Mouse (Mus musculus) lung, adult 18-20 months (tissue): Measurements from ENCODE around the gene Mok.

Source experiments
- DNase-seq, 2 experiments: peaks; one replicate each; pipeline ENCODE4 v3.0.0; 2022; ENCODE audit warnings: mixed read lengths in 2 of 2

Gene Mok

GRCm38 (mm10) chr12:110806301-110806970, 34.3 kb downstream of the Mok start:
- peak in 1 of 2 experiments; percentile 33 for DNase-seq

- DNase-seq = no peak
Measured at GRCm38 (mm10) chr12:110804261-110804660, 36.5 kb downstream of the Mok start.

DNA sequence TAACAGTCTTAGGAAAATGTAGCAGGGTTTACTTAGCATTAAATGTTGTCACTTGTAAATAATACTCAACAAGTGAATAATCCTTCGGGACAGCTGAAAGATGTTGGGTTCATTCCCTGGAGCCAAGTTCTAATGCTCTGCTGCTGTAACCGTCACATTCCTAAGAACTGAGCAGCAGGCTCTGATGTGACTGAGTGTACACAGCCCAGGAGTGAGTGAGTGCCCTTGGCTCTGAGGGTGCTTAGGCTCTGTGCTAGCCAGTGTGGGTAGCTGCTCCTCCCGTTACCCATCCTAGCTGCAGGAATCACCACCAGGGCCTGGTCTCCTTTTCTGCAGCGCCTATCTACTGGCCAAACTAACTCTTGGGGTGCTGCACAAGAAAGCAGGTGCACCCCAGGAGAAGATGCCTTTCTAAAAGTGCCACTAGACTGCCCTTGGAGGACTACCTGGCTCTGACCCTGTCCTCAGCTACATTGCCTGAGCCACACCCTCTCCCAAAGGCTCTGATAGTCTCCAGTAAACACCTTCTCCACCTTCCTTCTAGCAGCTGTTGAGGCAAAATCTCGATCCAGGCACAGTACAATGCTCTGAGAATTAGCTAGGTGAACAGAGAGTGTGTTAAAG, 38.0 kb downstream of the Mok start:
- no peak for DNase-seq

GRCm38 (mm10) chr12:110801876-110802464, 38.8 kb downstream of the Mok start:
- DNase-seq = peak in 1 of 2 experiments; percentile 38

- no peak for DNase-seq
Measured at GRCm38 (mm10) chr12:110799226-110799625, 41.5 kb downstream of the Mok start.

DNA sequence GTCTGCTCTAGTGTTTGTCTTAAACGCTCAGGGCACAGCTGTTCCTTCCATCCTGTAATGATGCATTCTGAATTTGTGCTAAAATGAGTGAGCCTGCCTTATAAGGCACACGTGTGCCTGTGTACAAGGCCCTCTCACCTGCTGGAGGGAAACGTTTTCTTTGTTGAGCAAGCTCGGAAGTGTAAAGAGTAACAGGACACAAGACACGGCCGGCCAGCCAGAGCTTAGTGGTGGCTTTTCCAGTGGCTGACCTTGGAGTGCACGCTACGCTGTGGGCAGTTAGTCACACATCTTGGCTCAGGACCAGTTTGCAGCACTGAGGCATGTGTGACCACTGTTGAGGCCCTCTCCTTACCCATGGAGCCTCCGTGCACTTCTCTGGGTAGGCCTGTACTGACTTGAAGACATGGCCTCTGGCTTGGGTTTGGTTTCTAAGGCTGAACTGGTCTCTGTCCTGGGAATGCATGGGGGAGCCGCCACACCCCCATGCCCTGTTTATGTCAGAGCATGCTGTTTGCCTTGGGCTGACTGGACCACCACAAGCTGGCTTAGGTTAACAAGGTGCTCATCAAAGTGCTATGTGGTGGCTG, 42.8 kb downstream of the Mok start:
- DNase-seq = peak; percentile 47 to 74

DNA sequence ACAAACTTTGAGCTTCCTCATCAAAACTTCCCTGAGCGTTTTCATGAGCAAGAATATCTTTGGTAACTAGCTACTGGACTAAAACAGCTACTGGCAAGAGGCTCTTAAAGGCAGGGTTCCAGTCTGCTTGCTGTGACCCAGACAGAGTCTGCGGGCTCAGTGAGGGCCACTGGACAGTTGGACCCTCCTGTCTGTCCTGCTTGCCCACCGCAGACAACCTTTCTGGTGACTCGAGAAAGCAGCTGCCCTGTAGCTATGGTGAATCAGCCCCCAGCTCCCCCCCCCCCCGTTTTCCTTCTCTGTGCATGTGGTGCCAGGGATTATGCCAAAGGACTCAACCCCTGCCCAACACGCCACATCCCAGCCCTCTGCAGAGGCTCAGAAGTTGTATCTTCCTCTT, 43.5 kb downstream of the Mok start:
- DNase-seq = no peak

- peak in 1 of 2 experiments; percentile 46 for DNase-seq
Measured at GRCm38 (mm10) chr12:110796748-110797147, 44.0 kb downstream of the Mok start.

DNA sequence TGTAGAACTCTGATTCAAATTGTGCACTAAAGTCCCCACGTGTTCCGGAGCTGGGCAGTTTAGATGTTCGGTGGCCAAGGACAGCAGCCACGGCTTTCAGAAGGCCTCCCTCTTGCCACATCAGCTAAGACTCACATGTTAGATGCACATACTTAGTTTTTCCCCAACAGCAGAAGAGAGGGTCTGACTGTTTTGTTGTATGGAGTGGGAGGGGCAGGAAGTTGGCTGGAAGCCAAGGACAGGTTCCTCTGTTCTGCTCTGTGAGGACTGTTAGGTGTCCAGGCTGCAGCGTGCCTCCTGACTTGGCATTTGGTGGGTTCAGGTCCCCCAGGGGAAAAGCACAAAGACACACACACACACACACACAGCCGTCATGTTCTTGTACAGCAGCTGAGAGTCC, 45.7 kb downstream of the Mok start:
- DNase-seq = no peak

DNA sequence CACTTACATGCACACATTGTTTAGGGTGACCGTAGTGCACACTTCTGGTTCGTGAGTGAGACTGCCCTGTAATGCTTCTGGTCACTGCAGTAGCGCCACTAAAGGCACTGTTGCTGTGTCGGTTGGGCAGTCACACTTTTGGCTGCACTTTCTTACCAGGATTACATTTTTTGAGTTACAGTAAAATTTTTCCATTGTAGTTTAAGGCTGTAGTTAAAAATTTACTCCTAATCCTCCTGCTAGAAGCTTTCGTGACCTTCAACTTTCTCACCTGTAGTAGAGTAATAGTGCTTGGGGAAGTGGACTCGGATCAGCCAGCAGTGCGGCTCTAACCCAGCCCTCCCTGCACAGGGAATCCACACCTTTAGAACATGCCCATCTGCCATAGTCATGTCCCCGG, 49.7 kb downstream of the Mok start:
- DNase-seq = no peak

DNA sequence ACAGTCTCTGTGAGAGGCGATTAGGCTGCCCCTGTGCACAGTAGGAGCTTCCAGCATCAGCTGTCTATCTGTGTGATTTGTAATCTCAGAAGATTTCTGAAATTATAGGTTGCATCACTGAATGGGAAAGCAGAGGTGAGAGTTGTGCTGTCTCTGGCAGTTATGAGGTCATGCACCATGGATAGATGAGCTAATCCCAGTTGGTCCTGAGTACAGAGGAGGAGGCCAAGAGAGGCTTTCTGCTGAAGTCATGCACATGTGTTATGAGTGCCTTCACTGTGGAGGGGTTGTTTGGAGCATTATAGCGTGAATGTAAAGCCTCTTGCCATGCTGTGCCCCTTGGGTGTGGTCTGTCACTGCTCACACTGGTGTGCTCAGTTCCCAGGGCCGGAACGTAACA, 50.2 kb downstream of the Mok start:
- DNase-seq = no peak

- no peak for DNase-seq
Measured at GRCm38 (mm10) chr12:110786243-110786642, 54.5 kb downstream of the Mok start.

DNA sequence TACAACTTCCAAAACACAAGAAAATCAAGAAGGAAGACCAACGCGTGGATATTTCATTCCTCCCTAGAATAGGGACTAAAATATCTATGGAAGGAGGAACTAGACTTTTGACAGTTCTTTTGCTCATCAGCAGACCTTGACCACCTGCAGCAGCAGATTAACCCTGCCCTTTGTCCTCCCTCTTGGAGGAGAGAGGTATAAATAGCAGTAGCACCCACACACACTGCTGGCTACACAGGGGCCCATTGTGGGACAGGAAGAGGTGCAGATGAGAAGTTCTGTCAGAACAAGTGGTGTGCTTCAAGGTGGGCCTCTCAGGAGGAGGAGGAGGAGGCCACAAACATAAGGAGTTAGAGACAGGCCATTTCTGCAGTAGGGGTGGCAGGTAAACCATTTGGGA, 56.5 kb downstream of the Mok start:
- no peak for DNase-seq

GRCm38 (mm10) chr12:110782278-110782677, 58.5 kb downstream of the Mok start:
- DNase-seq = no peak

DNA sequence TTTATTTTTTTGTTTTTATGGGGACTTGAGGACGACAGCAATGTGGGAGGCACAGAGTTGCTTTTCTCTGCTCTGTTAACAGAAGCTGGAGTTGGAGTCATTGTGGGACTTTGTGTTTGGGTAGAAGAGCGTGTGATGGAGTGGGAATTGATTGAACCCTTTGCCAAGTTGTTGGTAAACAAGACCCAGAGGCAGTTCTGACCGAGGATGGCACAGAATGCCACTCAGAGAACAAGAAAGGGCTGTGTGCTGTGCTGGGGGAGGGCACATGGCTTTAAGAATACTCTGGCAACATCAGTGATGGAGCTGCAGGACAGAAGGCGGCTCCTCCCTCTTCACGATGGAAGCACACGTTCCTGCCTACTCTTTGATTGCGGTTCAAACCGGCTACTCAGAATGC, 59.6 kb downstream of the Mok start:
- DNase-seq = no peak

GRCm38 (mm10) chr12:110779296-110779695, 61.4 kb downstream of the Mok start:
- DNase-seq = no peak

GRCm38 (mm10) chr12:110777853-110778252, 62.9 kb downstream of the Mok start:
- DNase-seq = no peak

GRCm38 (mm10) chr12:110775628-110776426, 64.9 kb downstream of the Mok start:
- no peak for DNase-seq

GRCm38 (mm10) chr12:110771961-110772360, 68.8 kb downstream of the Mok start:
- DNase-seq = no peak

DNA sequence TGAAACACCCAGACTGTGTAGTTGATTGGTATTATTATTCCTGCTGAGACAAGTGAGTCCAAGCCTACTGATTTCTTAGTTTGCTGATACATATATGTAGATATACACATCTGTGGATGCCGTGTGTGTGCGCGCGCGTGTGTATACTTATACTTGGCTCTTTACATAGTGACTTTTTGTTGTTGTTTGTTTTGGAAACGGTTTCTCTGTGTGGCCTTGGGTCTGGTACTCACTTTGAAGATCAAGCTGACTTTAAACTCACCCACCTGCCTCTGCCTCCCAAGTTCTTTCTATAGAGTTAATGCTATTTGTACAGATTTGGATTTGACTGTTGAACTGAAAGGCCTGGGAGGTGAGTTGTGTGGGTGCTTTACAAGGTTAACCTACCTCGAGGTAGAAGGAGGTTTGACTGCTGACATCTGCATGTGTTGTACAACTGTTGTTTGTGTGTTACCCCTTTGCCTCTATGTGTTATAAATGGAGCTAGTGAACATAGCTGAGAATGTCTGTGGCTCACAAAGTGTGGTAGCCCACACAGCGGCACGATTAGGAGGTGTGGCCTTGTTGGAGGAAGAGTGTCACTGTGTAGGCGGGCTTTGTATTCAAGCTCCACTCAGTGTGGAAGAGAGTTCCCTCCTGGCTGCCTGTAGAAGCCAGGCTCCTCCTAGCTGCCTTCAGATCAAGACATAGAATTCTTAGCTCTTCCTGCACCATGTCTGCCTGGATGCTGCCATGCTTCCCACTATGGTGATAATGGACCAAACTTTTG, 70.1 kb downstream of the Mok start:
- DNase-seq = peak in 1 of 2 experiments; percentile 17

- no peak for DNase-seq
Measured at GRCm38 (mm10) chr12:110769660-110770297, 71.0 kb downstream of the Mok start.

GRCm38 (mm10) chr12:110768562-110768961, 72.2 kb downstream of the Mok start:
- no peak for DNase-seq
